Mouse (Mus musculus) heart, postnatal 0 days (tissue): Measurements from ENCODE around the gene Cops7b. TPM values are rescaled to one million over a fixed set of nuclear protein-coding genes. Genes with fewer than 3 reads are reported as not detected.

Source experiments
- ATAC-seq: fragments of 200-750 bp; cut with Nextera tagmentation; 2 replicates; pipeline ENCODE4 v1.8.0; 2017; ENCODE audit warnings: low read depth, moderate number of reproducible peaks, moderate library complexity; ENCODE audit not compliant: insufficient read depth
- DNase-seq: peaks from one replicate; pipeline ENCODE4 v3.0.0-alpha.2; 2016; ENCODE audit warnings: low spot score
- H3K27ac ChIP-seq: fragments of 300-500 bp; sonication (generic); 2 replicates; pipeline ENCODE4 v1.5.1; 2014; ENCODE audit warnings: low read depth, mild to moderate bottlenecking
- H3K27me3 ChIP-seq: fragments of 300-500 bp; sonication (generic); 2 replicates; pipeline ENCODE4 v1.6.1; 2014; ENCODE audit warnings: low read length, mixed read lengths; ENCODE audit not compliant: control insufficient read depth, insufficient read depth
- H3K36me3 ChIP-seq: fragments of 300-500 bp; sonication (generic); replicated peaks from 2 replicates; pipeline ENCODE4 v1.6.1; 2014; ENCODE audit warnings: low read length, mixed read lengths; ENCODE audit not compliant: control insufficient read depth, insufficient read depth
- H3K4me1 ChIP-seq: fragments of 300-500 bp; sonication (generic); 2 replicates; pipeline ENCODE4 v1.6.1; 2014; ENCODE audit warnings: antibody characterized with exemption; ENCODE audit not compliant: control insufficient read depth, insufficient read depth
- H3K4me2 ChIP-seq: fragments of 300-500 bp; sonication (generic); 2 replicates; pipeline ENCODE4 v1.6.1; 2014; ENCODE audit warnings: low read depth, mild to moderate bottlenecking, low read length, moderate library complexity
- H3K4me3 ChIP-seq: fragments of 300-500 bp; sonication (generic); 2 replicates; pipeline ENCODE4 v1.5.1; 2014; ENCODE audit warnings: low read depth, low read length
- H3K9ac ChIP-seq: fragments of 300-500 bp; sonication (generic); replicated peaks from 2 replicates; pipeline ENCODE4 v1.6.1; 2014; ENCODE audit warnings: low read depth, low read length, mixed read lengths
- H3K9me3 ChIP-seq: fragments of 300-500 bp; sonication (generic); replicated peaks from 2 replicates; pipeline ENCODE4 v1.6.1; 2016; ENCODE audit warnings: low read length; ENCODE audit not compliant: control insufficient read depth
- CTCF ChIP-seq: IDR thresholded peaks from 2 replicates; pipeline ENCODE4 v1.5.1; 2016; ENCODE audit warnings: antibody characterized with exemption, control low read depth, low read depth
- EP300 ChIP-seq: IDR thresholded peaks from 2 replicates; pipeline ENCODE4 v1.6.1; 2016; ENCODE audit warnings: antibody characterized with exemption, low read depth
- WGBS: fragments of 180-500 bp; shearing (Covaris S2); extraction: QIAGEN DNeasy Blood & Tissue Kit; methylation state at CpG from one replicate; pipeline ENCODE4 v1.1.7; 2014; 5-methylcytosine and 5-hydroxymethylcytosine counted together
- polyA plus RNA-seq: library from polyadenylated mRNA; unstranded; fragments of >200 nt; fragmentation: Nextera tagmentation; extraction: Ambion mirVana; gene quantifications from 2 replicates; pipeline ENCODE4 v1.2.1, GENCODE M21; 2015
- total RNA-seq: library from RNA; depleted of rRNA; stranded (reverse); fragments of >200 nt; gene quantifications from 2 replicates; pipeline ENCODE4 v1.2.3, GENCODE M21; 2014; ENCODE audit warnings: low replicate concordance

The Cops7b gene
- total and polyA plus RNA-seq, 2 experiments from 2014 or later: 14.0 to 16.0 TPM

- ATAC-seq (no peak), DNase-seq (no peak)
- no peak for TF ChIP-seq CTCF
- no peak for TF ChIP-seq EP300
- Histone ChIP-seq H3K9ac (no peak overlapping the region), H3K27ac (no peak overlapping the region), H3K27me3 (no peaks in the 10 kb centered on the region), H3K4me2 (no peak overlapping the region), H3K9me3 (no peaks in the 10 kb centered on the region), H3K36me3 (peaks cover 14% of the 10 kb centered on the region), H3K4me1 (peaks cover 17% of the 10 kb centered on the region; the same call in 1 of the 2 replicates), H3K4me3 (no peak overlapping the region)
- WGBS: 81% methylated on average over 2 of the region's 2 CpGs
Observed at GRCm38 (mm10) chr1:86562663-86563062, 20.0 kb upstream of the Cops7b start.

DNA sequence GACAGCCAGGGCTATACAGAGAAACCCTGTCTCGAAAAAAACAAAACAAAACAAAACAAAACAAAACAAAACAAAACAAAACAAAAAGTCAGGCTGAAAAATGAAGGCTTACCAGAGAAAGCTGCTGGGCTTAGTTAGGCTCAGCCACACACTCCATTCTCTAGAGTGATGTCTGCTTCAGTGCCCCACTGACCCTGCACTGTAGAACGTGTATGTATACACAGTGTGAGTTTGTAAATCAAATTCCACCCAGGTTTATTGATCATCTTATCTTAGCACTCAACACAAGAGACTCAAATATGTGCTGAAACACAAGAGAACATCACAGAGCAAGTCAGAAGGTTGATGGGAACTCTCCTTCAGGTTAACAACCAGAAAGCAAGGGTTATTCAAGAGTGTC lies 14.3 kb upstream of the Cops7b start:
- Histone ChIP-seq H3K36me3 (peaks cover 10% of the 10 kb centered on the region), H3K4me3 (no peak overlapping the region), H3K9me3 (no peaks in the 10 kb centered on the region), H3K27ac (no peak overlapping the region), H3K9ac (no peak overlapping the region), H3K4me2 (no peak overlapping the region), H3K27me3 (no peaks in the 10 kb centered on the region), H3K4me1 (no peaks in the 10 kb centered on the region)
- DNase-seq (no peak), ATAC-seq (no peak)
- TF ChIP-seq CTCF (no peak), EP300 (no peak)
- WGBS: 86% methylated on average over 2 of the region's 2 CpGs

GRCm38 (mm10) chr1:86569292-86569860 lies 13.3 kb upstream of the Cops7b start:
- 86% methylated on average over 2 of the region's 2 CpGs for WGBS
- no peaks in the 10 kb centered on the region for H3K9me3 ChIP-seq
- TF ChIP-seq CTCF: no peak
- TF ChIP-seq EP300: no peak
- H3K4me3 ChIP-seq: no peak overlapping the region
- ATAC-seq: no peak
- no peak overlapping the region for H3K9ac ChIP-seq
- no peak overlapping the region for H3K27ac ChIP-seq
- DNase-seq: no peak
- no peaks in the 10 kb centered on the region for H3K27me3 ChIP-seq
- H3K36me3 ChIP-seq: 0 out of 2 replicates have a peak, but pooled peaks cover under 1% of the 10 kb centered on the region
- H3K4me2 ChIP-seq: no peak overlapping the region
- H3K4me1 ChIP-seq: no peaks in the 10 kb centered on the region

DNA sequence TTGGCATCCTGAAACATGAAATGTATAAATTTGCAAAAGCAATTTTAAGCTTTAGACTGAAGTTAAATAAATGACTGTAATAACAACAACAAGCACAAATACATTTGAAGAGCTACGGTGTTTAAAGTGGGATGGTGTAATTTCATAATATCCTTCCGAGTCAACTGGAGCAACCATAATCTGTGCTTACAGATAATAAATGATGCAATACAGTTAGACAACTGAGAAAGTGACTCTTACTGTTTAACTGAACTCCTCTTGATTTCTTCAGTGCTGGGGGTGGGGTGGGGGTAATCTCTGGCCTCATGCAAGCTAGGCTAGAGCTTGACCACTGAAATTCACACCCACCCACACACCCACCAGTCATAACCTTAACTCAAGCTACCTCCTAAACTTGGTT lies 11.3 kb upstream of the Cops7b start:
- H3K4me1 ChIP-seq: no peaks in the 10 kb centered on the region
- no peak overlapping the region for H3K4me3 ChIP-seq
- no peaks in the 10 kb centered on the region for H3K36me3 ChIP-seq
- H3K27me3 ChIP-seq: no peaks in the 10 kb centered on the region
- TF ChIP-seq EP300: no peak
- no peak for TF ChIP-seq CTCF
- 84% methylated on average over 2 of the region's 2 CpGs for WGBS
- no peak overlapping the region for H3K9ac ChIP-seq
- DNase-seq (no peak), ATAC-seq (no peak)
- no peaks in the 10 kb centered on the region for H3K9me3 ChIP-seq
- H3K4me2 ChIP-seq: no peak overlapping the region
- no peak overlapping the region for H3K27ac ChIP-seq

DNA sequence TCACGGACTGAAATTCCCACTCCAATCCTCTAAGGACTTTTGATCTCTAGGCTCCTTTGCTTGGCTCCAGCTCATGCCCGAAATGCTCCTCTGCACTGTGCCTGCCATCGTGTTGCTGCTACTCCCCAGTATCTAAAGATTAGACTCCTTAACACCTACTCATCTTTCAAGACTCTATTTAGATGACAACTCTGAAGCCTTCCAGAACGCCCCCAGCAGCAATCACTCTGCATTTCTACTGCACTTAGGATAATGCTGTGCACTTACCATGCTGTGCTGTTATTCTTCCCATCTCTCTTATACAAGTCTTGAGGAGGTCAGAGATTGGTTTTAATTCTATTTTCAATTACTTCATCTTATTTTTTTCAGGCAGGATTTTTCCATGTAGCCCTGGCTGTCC lies 10.8 kb upstream of the Cops7b start:
- H3K4me3 ChIP-seq: no peak overlapping the region
- H3K9me3 ChIP-seq: no peaks in the 10 kb centered on the region
- H3K4me1 ChIP-seq: no peaks in the 10 kb centered on the region
- H3K27me3 ChIP-seq: no peaks in the 10 kb centered on the region
- no peaks in the 10 kb centered on the region for H3K36me3 ChIP-seq
- WGBS: 40% methylated on average over 4 of the region's 4 CpGs
- H3K4me2 ChIP-seq: no peak overlapping the region
- H3K27ac ChIP-seq: no peak overlapping the region
- DNase-seq (no peak), ATAC-seq (no peak)
- no peak overlapping the region for H3K9ac ChIP-seq
- TF ChIP-seq CTCF (no peak), EP300 (no peak)

- Histone ChIP-seq H3K4me2 (no peak overlapping the region), H3K27ac (no peak overlapping the region), H3K27me3 (no peaks in the 10 kb centered on the region), H3K36me3 (no peaks in the 10 kb centered on the region), H3K9me3 (no peaks in the 10 kb centered on the region), H3K4me1 (peaks cover 8% of the 10 kb centered on the region; the same call in 1 of the 2 replicates), H3K4me3 (no peak overlapping the region), H3K9ac (no peak overlapping the region)
- no peak for TF ChIP-seq EP300
- no peak for TF ChIP-seq CTCF
- 72% methylated on average over 6 of the region's 6 CpGs for WGBS
- no peak for DNase-seq
- ATAC-seq: no peak
Observed at GRCm38 (mm10) chr1:86580426-86580825, 2.3 kb upstream of the Cops7b start.
